Mouse (Mus musculus) bone marrow, adult 2 months (tissue): ENCODE measurements at regions not wholly inside any gene's neighbourhood (a gene's known extent, or its start where the extent isn't known, plus 50 kb on each side); places are given as distances from the start of the nearest gene placed in this dataset.

Experiments used
- H3K27ac ChIP-seq: fragments of 200-500 bp; 2 replicates; pipeline ENCODE4 v1.5.1; 2012; ENCODE audit warnings: low read depth, mild to moderate bottlenecking, control low read depth, inconsistent platforms, low read length; ENCODE audit not compliant: control insufficient read depth, poor library complexity, insufficient read depth
- H3K4me1 ChIP-seq: fragments of 200-500 bp; 2 replicates; pipeline ENCODE4 v1.6.1; 2011; ENCODE audit warnings: low read length; ENCODE audit not compliant: control insufficient read depth, insufficient read depth
- H3K4me3 ChIP-seq: fragments of 200-500 bp; replicated peaks from 2 replicates; pipeline ENCODE3; 2011; ENCODE audit warnings: mild to moderate bottlenecking, low read depth, low read length, control low read depth; ENCODE audit not compliant: control insufficient read depth
- CTCF ChIP-seq: fragments of 200-500 bp; IDR thresholded peaks from 2 replicates; pipeline ENCODE4 v1.5.1; 2011; ENCODE audit warnings: low read length, control low read depth; ENCODE audit not compliant: control insufficient read depth, insufficient read depth
- POLR2A ChIP-seq: fragments of 200-500 bp; IDR thresholded peaks from 2 replicates; pipeline ENCODE4 v1.6.1; 2011; ENCODE audit warnings: low read depth, mild to moderate bottlenecking, control low read depth, low read length, borderline replicate concordance; ENCODE audit not compliant: control insufficient read depth
- WGBS: fragments of 180-500 bp; shearing (Covaris S2); methylation state at CpG from one replicate; pipeline ENCODE4 v1.1.7; 2018; 5-methylcytosine and 5-hydroxymethylcytosine counted together

DNA sequence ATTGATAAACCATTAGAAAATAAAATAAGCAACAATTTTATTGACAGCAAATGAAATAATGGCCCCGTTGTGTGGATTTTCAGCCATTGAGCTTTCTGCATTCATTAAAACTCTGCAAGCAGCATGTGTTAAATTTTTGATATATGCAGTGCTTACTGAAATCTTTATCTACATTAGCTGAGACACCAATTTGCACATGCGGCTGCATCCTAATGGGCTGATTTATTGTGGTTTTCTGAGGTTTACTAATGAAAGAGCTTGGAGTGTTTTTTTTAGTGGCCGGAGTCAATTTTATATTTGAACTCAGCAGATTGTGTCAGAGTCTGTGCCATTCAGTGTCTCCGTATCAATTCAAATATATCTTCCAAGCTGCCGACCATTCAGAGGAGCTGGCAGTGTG lies 653.3 kb upstream of the Tbl1xr1 start:
- 85% methylated on average over 5 of the region's 5 CpGs for WGBS
- H3K27ac ChIP-seq: no peak overlapping the region
- H3K4me3 ChIP-seq: no peak overlapping the region
- TF ChIP-seq CTCF: no peak
- TF ChIP-seq POLR2A: no peak
- no peaks in the 10 kb centered on the region for H3K4me1 ChIP-seq

DNA sequence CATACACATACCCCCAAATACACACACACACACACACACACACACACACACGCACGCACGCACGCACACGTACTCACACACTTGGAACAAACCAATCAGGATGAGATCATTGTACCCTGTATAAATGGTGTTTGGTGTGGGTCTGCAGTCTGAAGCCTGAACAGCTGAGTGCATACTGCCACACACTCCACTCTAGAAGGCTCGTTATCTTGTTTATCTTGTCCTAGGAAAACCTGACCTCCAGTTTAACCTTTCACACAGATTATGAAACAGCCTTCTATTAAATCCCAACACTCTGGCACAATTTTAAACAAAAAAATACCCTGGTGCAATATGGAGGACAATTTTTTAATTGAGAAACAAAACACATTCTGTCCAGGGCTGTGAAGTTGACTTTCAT lies 649.9 kb upstream of the Tbl1xr1 start:
- no peak for TF ChIP-seq POLR2A
- 93% methylated on average over 6 of the region's 6 CpGs for WGBS
- no peak overlapping the region for H3K4me3 ChIP-seq
- no peaks in the 10 kb centered on the region for H3K4me1 ChIP-seq
- no peak overlapping the region for H3K27ac ChIP-seq

DNA sequence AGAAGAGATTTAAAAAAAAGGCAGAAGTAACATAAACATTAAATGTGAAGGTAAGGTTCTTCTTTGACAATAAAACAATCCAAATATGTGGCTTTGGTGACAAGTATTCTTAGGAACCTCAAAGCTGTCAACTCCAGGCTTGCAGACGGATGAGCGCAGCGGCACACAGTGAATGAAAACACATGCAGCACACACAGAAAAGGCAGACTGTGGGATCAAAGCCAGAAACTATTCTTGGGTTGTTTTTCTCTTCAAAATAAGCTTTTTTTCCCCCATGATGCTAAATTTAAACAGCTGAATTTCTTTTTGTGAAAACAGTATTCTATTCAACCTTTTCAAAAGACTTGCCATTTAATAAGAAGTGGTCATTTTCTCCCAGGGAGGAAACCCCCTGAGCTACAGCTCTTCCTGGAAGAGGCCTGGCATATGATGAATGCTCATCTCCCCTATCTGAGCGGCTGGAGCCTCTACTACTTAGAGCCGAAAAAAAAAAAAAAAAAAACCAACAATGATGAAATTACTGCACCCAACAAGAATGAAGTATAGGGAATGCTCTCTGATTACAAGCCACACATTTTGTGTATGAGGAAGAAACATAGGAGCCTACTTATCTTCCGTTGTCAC lies 648.9 kb upstream of the Tbl1xr1 start:
- 80% methylated on average over 6 of the region's 6 CpGs for WGBS
- TF ChIP-seq CTCF (no peak), POLR2A (no peak)
- no peak overlapping the region for H3K27ac ChIP-seq
- no peaks in the 10 kb centered on the region for H3K4me1 ChIP-seq
- H3K4me3 ChIP-seq: no peak overlapping the region

DNA sequence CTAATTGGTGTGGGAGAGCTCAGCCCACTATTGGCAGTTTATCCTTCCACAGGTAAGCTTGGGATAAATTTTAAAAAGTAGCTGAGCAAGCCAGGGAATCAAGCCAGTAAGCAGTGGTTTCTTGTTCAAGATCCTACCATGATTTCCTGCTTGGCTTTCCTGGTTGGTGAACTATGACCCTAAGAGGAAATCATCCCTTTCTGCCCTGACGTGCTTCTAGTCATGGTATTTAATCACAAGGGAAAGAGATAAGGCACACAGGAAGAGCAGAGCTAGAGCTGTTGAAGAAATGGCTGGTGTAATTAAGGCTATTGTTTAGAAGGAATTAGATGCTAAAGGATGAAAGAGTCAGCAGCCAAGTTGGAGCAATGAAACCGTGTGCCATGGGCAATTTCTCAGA lies 648.3 kb upstream of the Tbl1xr1 start:
- H3K27ac ChIP-seq: no peak overlapping the region
- WGBS: 41% methylated on average over 2 of the region's 2 CpGs
- no peak for TF ChIP-seq POLR2A
- no peak for TF ChIP-seq CTCF
- H3K4me1 ChIP-seq: no peaks in the 10 kb centered on the region
- H3K4me3 ChIP-seq: no peak overlapping the region

DNA sequence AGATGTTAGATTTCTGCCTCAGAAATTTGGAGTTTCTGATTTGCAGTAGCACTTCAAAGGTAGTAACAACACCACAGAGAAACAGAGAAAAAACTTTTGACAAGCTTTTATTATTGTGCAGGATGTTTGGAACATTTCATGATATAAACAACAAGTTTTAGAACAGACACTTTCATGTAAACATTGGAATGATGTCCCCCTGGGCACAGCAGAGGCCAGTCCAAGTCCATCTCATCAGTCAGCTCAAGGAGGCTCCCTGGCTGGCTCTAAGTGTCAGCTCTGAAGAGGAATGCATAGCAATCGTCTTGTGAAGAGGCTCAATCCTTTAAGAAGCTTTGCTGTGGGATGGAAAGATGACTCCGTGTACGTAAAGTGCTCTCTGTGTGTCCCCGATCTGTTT lies 612.2 kb upstream of the Tbl1xr1 start:
- WGBS: 70% methylated on average over 4 of the region's 4 CpGs
- TF ChIP-seq POLR2A: no peak
- no peak for TF ChIP-seq CTCF
- Histone ChIP-seq H3K4me1 (no peaks in the 10 kb centered on the region; the same call in 1 of the 2 replicates), H3K27ac (no peak overlapping the region), H3K4me3 (no peak overlapping the region)

DNA sequence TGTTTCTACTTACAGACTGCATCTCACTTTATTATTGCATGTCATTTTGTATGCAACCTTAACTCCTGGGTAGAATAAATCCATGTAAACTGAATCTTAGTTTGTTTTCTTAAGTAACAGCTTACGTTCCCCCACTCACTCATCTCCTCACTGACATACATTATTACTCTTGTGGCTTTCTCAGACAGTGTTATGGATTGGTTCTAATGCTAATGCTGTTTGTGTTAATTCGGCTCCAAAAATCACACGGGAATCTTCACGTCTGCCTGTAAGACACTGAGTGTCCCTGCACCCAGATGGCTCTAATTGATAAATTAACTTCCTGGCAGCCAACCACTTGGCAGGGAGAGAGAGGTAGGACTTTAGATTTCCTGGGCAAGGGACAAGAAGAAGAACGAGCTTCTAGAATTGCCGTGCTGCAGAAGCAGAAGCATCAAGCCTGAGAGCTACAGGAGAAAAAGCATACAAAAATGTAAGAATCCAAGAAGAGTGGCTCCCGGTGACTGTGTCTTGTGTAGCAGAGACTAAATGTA lies 610.3 kb upstream of the Tbl1xr1 start:
- 47% methylated on average over 7 of the region's 7 CpGs for WGBS
- Histone ChIP-seq H3K4me3 (no peak overlapping the region), H3K27ac (no peak overlapping the region), H3K4me1 (no peaks in the 10 kb centered on the region; the same call in 1 of the 2 replicates)
- TF ChIP-seq POLR2A (no peak), CTCF (no peak)

DNA sequence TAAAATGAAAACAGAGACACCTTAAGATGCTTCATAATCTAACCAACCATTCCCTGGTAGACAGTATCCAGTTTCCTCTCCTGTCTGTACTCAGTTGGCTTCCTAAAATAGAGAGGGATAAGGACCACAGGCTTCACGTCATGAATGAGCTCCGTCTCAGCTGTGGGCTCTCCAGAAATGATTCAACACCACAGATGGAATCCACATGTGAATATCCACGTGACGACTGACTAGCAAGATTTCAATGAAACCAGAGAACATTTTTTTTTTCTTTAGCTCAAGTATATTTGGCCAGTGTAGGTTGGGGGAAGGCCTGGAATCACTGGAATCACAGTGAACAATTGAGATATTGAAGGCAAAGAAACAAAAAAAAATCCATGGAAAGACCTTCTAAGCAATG lies 599.1 kb upstream of the Tbl1xr1 start:
- no peaks in the 10 kb centered on the region for H3K4me1 ChIP-seq
- TF ChIP-seq CTCF (no peak), POLR2A (no peak)
- no peak overlapping the region for H3K27ac ChIP-seq
- no peak overlapping the region for H3K4me3 ChIP-seq
- WGBS: 78% methylated on average over 4 of the region's 4 CpGs

DNA sequence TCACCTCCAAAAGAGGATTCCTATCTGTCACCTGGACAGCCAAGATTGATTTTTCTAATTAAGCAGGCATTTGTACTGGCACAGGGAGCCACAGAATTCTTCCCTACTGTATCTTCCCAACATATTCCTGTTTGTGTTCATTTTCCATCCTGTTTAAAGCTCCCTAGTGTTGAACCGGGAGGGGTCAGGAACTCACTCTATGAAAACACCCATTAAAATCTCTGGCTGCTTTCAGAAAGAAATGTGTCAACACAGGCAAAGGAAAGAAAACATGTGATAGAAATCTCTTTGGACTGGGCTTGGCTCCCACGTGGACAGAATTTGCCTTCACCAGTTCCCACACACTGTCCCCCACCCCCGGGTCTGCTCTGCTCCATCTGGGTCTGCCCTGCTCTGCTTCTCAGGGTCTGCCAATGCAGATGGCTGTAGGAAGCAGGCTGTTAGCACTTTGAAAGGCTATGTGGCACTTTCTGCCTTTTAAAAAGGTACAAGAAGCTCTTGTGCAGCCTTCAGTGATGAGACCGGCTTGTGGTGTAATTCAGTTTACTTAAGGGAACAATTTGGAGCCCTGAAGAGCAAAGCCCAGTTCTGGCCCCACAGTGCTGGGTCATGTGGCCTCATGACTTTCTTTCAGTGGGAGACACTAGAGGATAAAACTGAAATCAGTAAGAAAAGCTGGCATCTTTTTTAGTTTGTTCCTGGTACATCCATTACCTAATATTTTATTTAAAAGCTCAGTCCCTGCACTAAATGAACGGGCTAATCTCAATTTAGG lies 597.2 kb upstream of the Tbl1xr1 start:
- Histone ChIP-seq H3K4me3 (no peak overlapping the region), H3K27ac (no peak overlapping the region), H3K4me1 (no peaks in the 10 kb centered on the region)
- no peak for TF ChIP-seq POLR2A
- TF ChIP-seq CTCF: no peak
- 58% methylated on average over 5 of the region's 5 CpGs for WGBS

DNA sequence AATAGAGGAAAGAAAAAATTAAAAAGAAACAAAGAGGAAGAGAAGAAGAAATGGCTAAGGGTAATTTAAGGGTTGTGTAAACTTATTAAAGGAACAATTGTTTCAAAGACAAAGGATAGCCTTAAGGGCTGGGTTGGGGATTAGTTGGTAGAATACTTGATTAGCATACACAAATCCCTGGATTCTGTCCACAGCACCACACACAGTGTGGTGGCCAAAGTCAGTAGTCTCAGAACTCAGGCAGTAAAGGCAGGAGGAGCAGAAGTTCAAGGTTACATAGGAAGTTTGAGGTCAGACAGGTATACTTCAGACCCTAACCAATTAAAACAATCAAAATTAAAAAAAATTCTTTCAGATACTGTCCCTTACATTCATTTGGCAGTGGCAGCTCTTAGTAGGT lies 596.6 kb upstream of the Tbl1xr1 start:
- TF ChIP-seq POLR2A (no peak), CTCF (no peak)
- no peak overlapping the region for H3K4me3 ChIP-seq
- no peaks in the 10 kb centered on the region for H3K4me1 ChIP-seq
- H3K27ac ChIP-seq: no peak overlapping the region
